Mouse (Mus musculus): ENCODE results near the gene Rhbdd2. TPM values are rescaled to one million over a fixed set of nuclear protein-coding genes. Genes with fewer than 3 reads are reported as not detected.

Rhbdd2 gene
- polyA plus RNA-seq, 1 experiment from 2014 or later, result 64.6 TPM

GRCm38 (mm10) chr5:135670881-135671280, 38.5 kb downstream of the Rhbdd2 start:
- Histone ChIP-seq H3K27ac (replicated peaks) (no peak overlapping the region), H3K27me3 (0 out of 2 replicates have a peak, but pooled peaks cover 5% of the 10 kb centered on the region), H3K36me3 (no peaks in the 10 kb centered on the region), H3K9me3 (no peaks in the 10 kb centered on the region), H3K4me3 (no peak overlapping the region), H3K9ac (replicated peaks) (no peak overlapping the region), H3K4me2 (replicated peaks) (no peak overlapping the region), H3K4me1 (peaks cover 32% of the 10 kb centered on the region)
- WGBS, result 74% methylated on average over 2 of the region's 2 CpGs
- ATAC-seq (ENCODE audit: low FRiP score, low read depth), result no peak

- H3K4me3 ChIP-seq, result no peak overlapping the region
- ATAC-seq (ENCODE audit: low FRiP score, low read depth), result no peak
- no peak overlapping the region for H3K9ac ChIP-seq (replicated peaks)
- 59% methylated on average over 4 of the region's 4 CpGs for WGBS
- H3K4me2 ChIP-seq (replicated peaks), result no peak overlapping the region
- H3K27ac ChIP-seq (replicated peaks), result 0 out of 2 replicates have a peak overlapping the region, but pooled peaks have one; percentile 20
- peaks cover 36% of the 10 kb centered on the region for H3K4me1 ChIP-seq
- H3K9me3 ChIP-seq, result no peaks in the 10 kb centered on the region
- H3K36me3 ChIP-seq, result no peaks in the 10 kb centered on the region
- 0 out of 2 replicates have a peak, but pooled peaks cover 6% of the 10 kb centered on the region for H3K27me3 ChIP-seq
Measured at GRCm38 (mm10) chr5:135672509-135672908, 40.1 kb downstream of the Rhbdd2 start.

DNA sequence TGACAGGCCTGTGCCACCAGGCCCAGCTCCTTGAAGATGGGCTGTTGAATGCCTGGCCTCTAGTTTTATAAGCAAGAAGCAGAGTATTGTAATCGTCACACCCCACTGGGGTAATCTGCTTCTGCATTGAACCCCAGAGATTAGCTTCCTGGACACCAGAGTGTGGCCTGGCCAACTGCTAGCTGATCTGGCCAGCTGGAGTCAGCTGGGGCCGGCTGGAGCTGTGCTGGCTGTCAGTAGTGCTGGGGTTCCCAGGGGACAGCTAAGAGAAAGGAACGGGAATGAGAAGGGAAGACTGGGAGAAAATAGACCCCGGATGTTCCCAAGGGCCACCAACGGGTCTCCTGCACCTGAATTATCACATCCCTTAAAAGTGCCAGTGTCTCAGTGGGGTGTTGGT, 40.6 kb downstream of the Rhbdd2 start:
- Histone ChIP-seq H3K4me1 (peaks cover 36% of the 10 kb centered on the region), H3K36me3 (no peaks in the 10 kb centered on the region), H3K9ac (replicated peaks) (no peak overlapping the region), H3K27me3 (0 out of 2 replicates have a peak, but pooled peaks cover 6% of the 10 kb centered on the region), H3K9me3 (no peaks in the 10 kb centered on the region), H3K4me3 (no peak overlapping the region), H3K4me2 (replicated peaks) (no peak overlapping the region), H3K27ac (replicated peaks) (peak overlapping the region; percentile 20; the same call in 1 of the 2 replicates)
- no peak for ATAC-seq (ENCODE audit: low FRiP score, low read depth)
- WGBS, result 41% methylated on average over 5 of the region's 5 CpGs

DNA sequence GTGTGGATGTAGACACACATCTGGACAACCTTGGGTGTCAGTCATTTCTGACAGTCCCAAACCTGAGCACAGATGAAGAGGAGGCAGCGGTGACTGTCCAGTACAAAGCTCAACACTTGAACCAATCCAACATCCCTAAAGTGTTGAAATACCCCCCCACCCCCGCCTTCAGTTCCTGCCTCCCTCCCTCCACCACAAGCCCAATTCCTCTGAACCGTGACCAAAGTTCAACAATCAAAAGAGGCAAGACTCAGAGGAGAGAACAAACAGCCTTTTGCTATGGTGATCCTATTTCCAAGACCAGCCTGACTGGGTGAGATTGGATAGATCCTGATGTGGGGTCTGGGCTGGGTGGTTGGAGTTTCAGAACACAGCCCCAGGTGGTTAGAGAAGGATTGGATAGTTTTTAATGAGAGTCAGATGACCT, 41.9 kb downstream of the Rhbdd2 start:
- peak; percentile 69 for ATAC-seq (ENCODE audit: low FRiP score, low read depth)
- Histone ChIP-seq H3K4me2 (replicated peaks) (peak overlapping the region; percentile 34), H3K27me3 (0 out of 2 replicates have a peak, but pooled peaks cover 6% of the 10 kb centered on the region), H3K36me3 (no peaks in the 10 kb centered on the region), H3K4me3 (peak overlapping the region; percentile 5; the same call in 1 of the 2 replicates), H3K4me1 (peaks cover 36% of the 10 kb centered on the region), H3K27ac (replicated peaks) (peak overlapping the region; percentile 84), H3K9ac (replicated peaks) (no peak overlapping the region), H3K9me3 (no peaks in the 10 kb centered on the region)
- 14% methylated on average over 3 of the region's 3 CpGs for WGBS

- Histone ChIP-seq H3K9me3 (no peaks in the 10 kb centered on the region), H3K4me3 (peak overlapping the region; percentile 5; the same call in 1 of the 2 replicates), H3K9ac (replicated peaks) (no peak overlapping the region), H3K4me1 (peaks cover 36% of the 10 kb centered on the region), H3K27me3 (0 out of 2 replicates have a peak, but pooled peaks cover 6% of the 10 kb centered on the region), H3K36me3 (no peaks in the 10 kb centered on the region), H3K4me2 (replicated peaks) (peak overlapping the region; percentile 34), H3K27ac (replicated peaks) (peak overlapping the region; percentile 84)
- peak; percentile 89 for ATAC-seq (ENCODE audit: low FRiP score, low read depth)
- WGBS, result under 1% methylated on average over 11 of the region's 11 CpGs
Measured at GRCm38 (mm10) chr5:135674821-135675220, 42.4 kb downstream of the Rhbdd2 start.

- no peak overlapping the region for H3K9ac ChIP-seq (replicated peaks)
- H3K4me1 ChIP-seq, result peaks cover 36% of the 10 kb centered on the region
- 0 out of 2 replicates have a peak, but pooled peaks cover 6% of the 10 kb centered on the region for H3K27me3 ChIP-seq
- H3K4me3 ChIP-seq, result no peak overlapping the region
- no peak overlapping the region for H3K4me2 ChIP-seq (replicated peaks)
- no peaks in the 10 kb centered on the region for H3K36me3 ChIP-seq
- 85% methylated on average over 3 of the region's 3 CpGs for WGBS
- no peak overlapping the region for H3K27ac ChIP-seq (replicated peaks)
- H3K9me3 ChIP-seq, result no peaks in the 10 kb centered on the region
- no peak for ATAC-seq (ENCODE audit: low FRiP score, low read depth)
Measured at GRCm38 (mm10) chr5:135676696-135677095, 44.3 kb downstream of the Rhbdd2 start.

- WGBS, result 91% methylated on average over 2 of the region's 2 CpGs
- no peaks in the 10 kb centered on the region for H3K36me3 ChIP-seq
- H3K9me3 ChIP-seq, result no peaks in the 10 kb centered on the region
- no peak overlapping the region for H3K4me2 ChIP-seq (replicated peaks)
- ATAC-seq (ENCODE audit: low FRiP score, low read depth), result no peak
- no peak overlapping the region for H3K9ac ChIP-seq (replicated peaks)
- 0 out of 2 replicates have a peak, but pooled peaks cover 6% of the 10 kb centered on the region for H3K27me3 ChIP-seq
- no peak overlapping the region for H3K4me3 ChIP-seq
- peaks cover 36% of the 10 kb centered on the region for H3K4me1 ChIP-seq
- H3K27ac ChIP-seq (replicated peaks), result no peak overlapping the region
Measured at GRCm38 (mm10) chr5:135677251-135677650, 44.8 kb downstream of the Rhbdd2 start.

DNA sequence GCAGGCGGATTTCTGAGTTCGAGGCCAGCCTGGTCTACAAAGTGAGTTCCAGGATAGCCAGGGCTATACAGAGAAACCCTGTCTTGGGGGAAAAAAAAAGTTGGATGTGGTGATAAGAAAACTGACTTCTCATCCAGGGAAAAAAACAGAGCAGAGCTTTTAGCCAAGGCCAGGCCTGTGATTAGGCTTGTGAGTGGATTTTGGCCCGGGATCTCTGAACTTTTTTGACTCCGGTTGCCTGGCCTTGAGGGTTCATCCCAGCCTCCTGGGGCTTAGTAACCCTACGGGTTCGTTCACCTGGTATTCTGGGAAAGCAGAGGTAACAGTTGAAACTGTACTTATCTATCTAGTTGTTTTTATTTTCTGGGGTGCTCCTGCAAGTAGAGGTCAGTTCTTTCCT, 46.1 kb downstream of the Rhbdd2 start:
- Histone ChIP-seq H3K4me2 (replicated peaks) (no peak overlapping the region), H3K27me3 (0 out of 2 replicates have a peak, but pooled peaks cover 6% of the 10 kb centered on the region), H3K4me3 (no peak overlapping the region), H3K9ac (replicated peaks) (no peak overlapping the region), H3K9me3 (no peaks in the 10 kb centered on the region), H3K4me1 (peaks cover 27% of the 10 kb centered on the region), H3K27ac (replicated peaks) (no peak overlapping the region), H3K36me3 (no peaks in the 10 kb centered on the region)
- ATAC-seq (ENCODE audit: low FRiP score, low read depth), result no peak
- WGBS, result 94% methylated on average over 6 of the region's 6 CpGs

DNA sequence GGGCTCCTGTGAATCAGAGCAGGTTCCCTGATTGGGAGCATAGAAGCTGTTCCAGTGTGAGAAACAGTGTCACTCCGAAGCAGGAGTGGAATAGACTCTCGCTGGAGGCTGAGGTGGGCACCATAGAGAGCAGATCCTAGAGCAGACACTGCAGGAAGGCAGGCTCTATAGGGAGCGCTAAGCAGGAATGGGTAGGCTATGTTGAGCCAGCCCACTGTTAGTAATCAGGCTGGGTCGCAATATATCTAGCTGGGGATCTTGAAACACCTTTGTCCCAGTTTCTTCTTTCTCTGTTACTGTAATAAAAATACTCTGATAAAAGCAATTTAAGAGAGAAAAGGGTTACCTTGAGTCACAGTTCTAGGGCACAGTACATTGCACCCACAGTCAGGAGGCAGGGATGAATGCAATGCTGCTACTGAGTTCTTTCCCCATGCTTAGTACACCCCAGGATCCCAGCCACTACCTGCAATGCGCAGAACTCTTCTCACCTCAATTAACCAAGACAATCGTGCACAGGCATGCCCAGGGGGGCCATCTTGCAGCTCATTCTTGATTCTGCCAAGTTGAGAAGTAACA, 48.6 kb downstream of the Rhbdd2 start:
- H3K4me3 ChIP-seq, result no peak overlapping the region
- H3K4me2 ChIP-seq (replicated peaks), result no peak overlapping the region
- H3K27ac ChIP-seq (replicated peaks), result no peak overlapping the region
- H3K4me1 ChIP-seq, result peaks cover 2% of the 10 kb centered on the region; the same call in 1 of the 2 replicates
- no peak overlapping the region for H3K9ac ChIP-seq (replicated peaks)
- WGBS, result 83% methylated on average over 6 of the region's 6 CpGs
- no peaks in the 10 kb centered on the region for H3K36me3 ChIP-seq
- no peaks in the 10 kb centered on the region for H3K27me3 ChIP-seq
- no peaks in the 10 kb centered on the region for H3K9me3 ChIP-seq
- ATAC-seq (ENCODE audit: low FRiP score, low read depth), result no peak

DNA sequence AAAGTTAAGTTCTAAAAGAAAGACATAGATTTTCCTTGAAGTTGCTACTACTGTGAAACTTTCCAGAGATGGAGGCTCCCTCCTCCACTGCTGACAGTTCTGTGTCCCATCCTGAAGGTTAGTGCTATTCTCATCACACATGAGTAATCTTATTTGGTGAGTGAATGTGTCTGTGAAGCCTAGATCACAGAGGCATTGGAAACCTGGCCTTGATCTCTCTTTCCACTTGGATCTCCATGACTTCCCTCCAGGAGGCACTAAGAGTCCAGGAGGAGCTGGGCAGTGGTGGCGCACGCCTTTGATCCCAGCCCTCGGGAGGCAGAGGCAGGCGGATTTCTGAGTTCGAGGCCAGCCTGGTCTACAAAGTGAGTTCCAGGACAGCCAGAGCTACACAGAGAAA, 49.6 kb downstream of the Rhbdd2 start:
- ATAC-seq (ENCODE audit: low FRiP score, low read depth), result no peak
- Histone ChIP-seq H3K4me1 (no peaks in the 10 kb centered on the region), H3K9me3 (no peaks in the 10 kb centered on the region), H3K4me3 (no peak overlapping the region), H3K36me3 (no peaks in the 10 kb centered on the region), H3K9ac (replicated peaks) (no peak overlapping the region), H3K27ac (replicated peaks) (no peak overlapping the region), H3K4me2 (replicated peaks) (no peak overlapping the region), H3K27me3 (no peaks in the 10 kb centered on the region)
- WGBS, result 90% methylated on average over 5 of the region's 5 CpGs

- H3K36me3 ChIP-seq, result no peaks in the 10 kb centered on the region
- H3K27me3 ChIP-seq, result no peaks in the 10 kb centered on the region
- 87% methylated on average over 12 of the region's 12 CpGs for WGBS
- no peak overlapping the region for H3K9ac ChIP-seq (replicated peaks)
- no peak overlapping the region for H3K4me2 ChIP-seq (replicated peaks)
- H3K4me1 ChIP-seq, result peaks cover 1% of the 10 kb centered on the region; the same call in 1 of the 2 replicates
- no peak overlapping the region for H3K27ac ChIP-seq (replicated peaks)
- no peaks in the 10 kb centered on the region for H3K9me3 ChIP-seq
- H3K4me3 ChIP-seq, result no peak overlapping the region
- ATAC-seq (ENCODE audit: low FRiP score, low read depth), result no peak
Measured at GRCm38 (mm10) chr5:135682942-135683570, 50.6 kb downstream of the Rhbdd2 start.

DNA sequence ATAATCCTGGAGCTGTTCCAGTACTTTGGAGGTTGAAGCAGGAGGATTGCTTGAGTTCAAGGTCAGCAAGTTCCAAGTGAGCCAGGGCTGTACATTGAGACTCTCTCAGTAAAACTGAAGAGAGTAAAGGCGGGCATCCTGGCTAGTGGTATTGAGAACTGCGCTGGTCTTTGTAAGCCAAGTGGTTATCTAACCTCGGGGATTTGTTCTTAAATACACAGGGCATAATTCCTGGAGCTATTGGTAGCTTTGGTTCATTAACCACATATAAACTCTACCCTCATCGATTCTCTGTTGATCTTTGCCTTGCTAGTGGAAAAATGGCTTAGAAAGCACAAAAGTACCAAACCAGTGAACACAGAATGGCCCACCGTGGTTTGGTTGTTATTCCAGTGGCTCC, 58.0 kb downstream of the Rhbdd2 start:
- WGBS, result 85% methylated on average over 5 of the region's 5 CpGs

More for the DNA sequence above, 58.0 kb downstream of the Rhbdd2 start:
- Histone ChIP-seq H3K27me3 (no peaks in the 10 kb centered on the region), H3K9ac (replicated peaks) (peak overlapping the region; percentile 77; the same call in 1 of the 2 replicates), H3K9me3 (no peaks in the 10 kb centered on the region), H3K4me2 (replicated peaks) (peak overlapping the region; percentile 96), H3K36me3 (no peaks in the 10 kb centered on the region), H3K4me3 (peak overlapping the region; percentile 73), H3K4me1 (peaks cover 23% of the 10 kb centered on the region), H3K27ac (replicated peaks) (no peak overlapping the region)
- no peak for ATAC-seq (ENCODE audit: low FRiP score, low read depth)

Measured in midbrain, embryonic 12.5 days (tissue).